Comparison of ENCODE assay signal across 1 mouse cellular context in the genomic region with DNA sequence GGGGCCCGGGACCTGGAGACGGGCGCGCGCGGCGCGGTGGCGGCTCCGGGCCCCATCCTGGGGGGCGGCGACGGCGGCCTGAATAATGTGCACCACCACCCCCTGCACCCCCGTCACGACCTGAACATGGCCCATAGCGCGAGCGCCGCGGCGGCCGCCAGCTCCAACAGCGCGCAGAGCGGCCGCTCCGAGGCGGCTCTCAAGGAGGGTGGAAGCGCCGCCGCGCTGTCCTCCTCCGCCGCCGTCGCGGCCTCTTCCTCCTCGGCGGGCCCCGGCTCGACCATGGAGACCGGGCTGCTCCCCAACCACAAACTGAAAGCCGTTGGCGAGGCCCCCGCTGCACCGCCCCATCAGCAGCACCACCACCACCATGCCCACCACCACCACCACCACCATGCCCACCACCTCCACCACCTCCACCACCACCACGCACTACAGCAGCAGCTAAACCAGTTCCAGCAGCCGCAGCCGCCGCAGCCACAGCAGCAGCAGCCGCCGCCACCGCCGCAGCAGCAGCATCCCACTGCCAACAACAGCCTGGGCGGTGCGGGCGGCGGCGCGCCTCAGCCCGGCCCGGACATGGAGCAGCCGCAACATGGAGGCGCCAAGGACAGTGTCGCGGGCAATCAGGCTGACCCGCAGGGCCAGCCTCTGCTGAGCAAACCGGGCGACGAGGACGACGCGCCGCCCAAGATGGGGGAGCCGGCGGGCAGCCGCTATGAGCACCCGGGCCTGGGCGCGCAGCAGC.
A peak's percentile ranks its signal among the peaks of the same experiment; 100 is the strongest.
TF ChIP-seq lines count a peak whose summit lies in the region.

No protein-coding gene starts in this region.

TF ChIP-seq in CH12.LX, 34 proteins besides CTCF, POLR2A, EP300 and RAD21 (continued from another document):
- TF ChIP-seq UBTF (IDR thresholded peaks at IDR 0.05; ENCODE audit: low read depth, low read length) (peak; percentile 38), MYC (IDR thresholded peaks at IDR 0.05; ENCODE audit: low read depth, low read length) (no peak), MAZ (IDR thresholded peaks at IDR 0.05; ENCODE audit: low read depth, low read length) (no peak), NRF1 (IDR thresholded peaks at IDR 0.05; ENCODE audit: low read depth, low read length) (peak; percentile 22; the same call in 1 of the 2 replicates), ZNF384 (IDR thresholded peaks at IDR 0.05; ENCODE audit: low read depth, low read length) (no peak), GABPA (IDR thresholded peaks at IDR 0.05; ENCODE audit: insufficient replicate concordance, low read depth, low read length) (no peak), CHD2 (IDR thresholded peaks at IDR 0.05; ENCODE audit: low read length) (no peak), ZMIZ1 (IDR thresholded peaks at IDR 0.05; ENCODE audit: low read depth, low read length) (0 out of 2 replicates have a peak, but pooled peaks have one; percentile 62), ZKSCAN1 (IDR thresholded peaks at IDR 0.05; ENCODE audit: borderline replicate concordance, low read depth, low read length) (no peak), IRF4 (IDR thresholded peaks at IDR 0.05; ENCODE audit: low read depth, low read length) (no peak), TBP (conservative IDR thresholded peaks at IDR 0.05; ENCODE audit: low read depth, low read length) (no peak), ETS1 (conservative IDR thresholded peaks at IDR 0.05; ENCODE audit: low read depth, low read length) (no peak), PAX5 (IDR thresholded peaks at IDR 0.05; ENCODE audit: low read length) (no peak), BHLHE40 (IDR thresholded peaks at IDR 0.05; ENCODE audit: low read depth, low read length) (no peak)
TF ChIP-seq in CH12.LX: peak in this region for 9.
